Mouse (Mus musculus): Measurements from ENCODE around the gene Zfp385b. TPM values are rescaled to one million over a fixed set of nuclear protein-coding genes. Genes with fewer than 3 reads are reported as not detected.

The Zfp385b gene
- polyA plus RNA-seq, 1 experiment from 2014 or later = 2.8 TPM

DNA sequence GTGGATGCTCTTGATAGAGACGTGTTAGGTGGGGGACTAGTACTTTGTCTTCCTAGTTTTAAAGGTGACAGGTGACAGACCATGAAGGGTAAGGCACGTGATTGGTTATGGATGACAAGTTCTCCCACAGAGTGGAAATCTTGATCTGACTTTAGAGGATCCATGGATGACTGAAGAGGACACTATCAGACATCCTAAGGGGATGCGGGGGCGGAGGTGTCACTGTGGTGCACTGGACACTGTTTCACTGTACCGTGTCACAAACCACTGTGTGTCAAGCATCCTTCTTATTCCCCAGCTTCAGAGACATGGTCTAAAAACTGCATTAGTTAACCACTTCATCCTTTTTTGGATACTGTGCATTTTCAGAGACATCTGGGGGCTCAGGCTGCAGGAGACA lies 440.1 kb downstream of the Zfp385b start:
- no peak overlapping the region for H3K4me3 ChIP-seq
- no peak overlapping the region for H3K4me2 ChIP-seq (replicated peaks)
- H3K36me3 ChIP-seq = no peaks in the 10 kb centered on the region
- no peak overlapping the region for H3K27ac ChIP-seq (replicated peaks)
- no peak overlapping the region for H3K9ac ChIP-seq (replicated peaks)
- ATAC-seq (ENCODE audit: low FRiP score, low read depth) = no peak
- no peaks in the 10 kb centered on the region for H3K9me3 ChIP-seq
- H3K4me1 ChIP-seq = no peaks in the 10 kb centered on the region
- WGBS = 85% methylated on average over 5 of the region's 5 CpGs
- H3K27me3 ChIP-seq = no peaks in the 10 kb centered on the region

GRCm38 (mm10) chr2:77376823-77377222 lies 442.6 kb downstream of the Zfp385b start:
- no peaks in the 10 kb centered on the region for H3K36me3 ChIP-seq
- H3K4me1 ChIP-seq = no peaks in the 10 kb centered on the region
- H3K27ac ChIP-seq (replicated peaks) = no peak overlapping the region
- H3K27me3 ChIP-seq = no peaks in the 10 kb centered on the region
- H3K4me2 ChIP-seq (replicated peaks) = no peak overlapping the region
- H3K4me3 ChIP-seq = no peak overlapping the region
- no peak overlapping the region for H3K9ac ChIP-seq (replicated peaks)
- H3K9me3 ChIP-seq = no peaks in the 10 kb centered on the region
- 86% methylated on average over 9 of the region's 9 CpGs for WGBS
- no peak for ATAC-seq (ENCODE audit: low FRiP score, low read depth)

DNA sequence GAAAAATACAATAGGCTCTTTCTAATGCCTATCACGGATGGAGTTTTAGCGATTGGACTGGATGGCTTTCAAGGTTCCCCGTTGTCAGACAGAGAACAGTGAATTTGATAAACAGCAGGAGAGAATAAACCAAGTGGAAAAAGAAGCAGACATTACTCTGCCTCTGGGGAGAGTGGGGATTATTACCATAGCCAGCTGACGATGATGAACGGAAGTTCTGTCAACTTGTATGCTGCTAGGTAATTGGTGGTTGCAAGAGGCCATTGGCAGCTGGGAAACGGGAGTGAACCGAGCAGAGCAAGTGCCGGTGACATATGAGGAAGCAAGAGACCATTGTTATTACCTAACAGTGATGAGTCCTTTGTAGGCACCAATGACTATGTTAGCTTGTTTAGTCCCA lies 444.3 kb downstream of the Zfp385b start:
- H3K36me3 ChIP-seq = no peaks in the 10 kb centered on the region
- H3K27me3 ChIP-seq = no peaks in the 10 kb centered on the region
- H3K4me1 ChIP-seq = no peaks in the 10 kb centered on the region
- no peak overlapping the region for H3K4me2 ChIP-seq (replicated peaks)
- no peaks in the 10 kb centered on the region for H3K9me3 ChIP-seq
- no peak overlapping the region for H3K9ac ChIP-seq (replicated peaks)
- ATAC-seq (ENCODE audit: low FRiP score, low read depth) = no peak
- H3K27ac ChIP-seq (replicated peaks) = no peak overlapping the region
- WGBS = 65% methylated on average over 8 of the region's 8 CpGs
- no peak overlapping the region for H3K4me3 ChIP-seq

DNA sequence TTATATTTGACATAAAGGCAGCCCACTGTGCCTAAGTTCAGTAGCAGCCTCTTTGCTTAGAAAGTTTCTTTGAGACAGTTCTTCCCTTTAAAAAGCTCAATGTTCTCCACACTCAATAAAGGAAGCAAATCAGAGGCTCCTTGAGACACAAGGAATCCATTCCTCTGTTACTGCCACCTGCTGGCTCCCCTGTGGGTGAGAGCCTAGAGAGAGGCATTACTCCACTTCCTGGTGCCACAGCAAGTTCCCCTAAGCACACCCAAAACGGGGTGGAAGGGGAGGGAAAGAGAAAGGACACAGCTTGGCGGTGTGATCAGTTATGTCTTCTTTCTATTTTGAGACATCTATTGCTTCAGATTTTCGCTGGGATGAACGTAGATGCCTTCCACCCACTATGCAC lies 450.3 kb downstream of the Zfp385b start:
- no peaks in the 10 kb centered on the region for H3K4me1 ChIP-seq
- WGBS = 61% methylated on average over 4 of the region's 4 CpGs
- H3K9me3 ChIP-seq = no peaks in the 10 kb centered on the region
- H3K9ac ChIP-seq (replicated peaks) = no peak overlapping the region
- no peak overlapping the region for H3K4me2 ChIP-seq (replicated peaks)
- no peaks in the 10 kb centered on the region for H3K27me3 ChIP-seq
- ATAC-seq (ENCODE audit: low FRiP score, low read depth) = no peak
- no peaks in the 10 kb centered on the region for H3K36me3 ChIP-seq
- no peak overlapping the region for H3K4me3 ChIP-seq
- no peak overlapping the region for H3K27ac ChIP-seq (replicated peaks)

Other genes with a start within 250 kb of the Zfp385b start
- gene Cwc22, start 126.7 kb upstream of the Zfp385b start, polyA plus RNA-seq (2016; fragmentation: Nextera tagmentation; extraction: Ambion mirVana) = 35.4 and 38.2 TPM in 2 replicates

Measured in midbrain, embryonic 12.5 days (tissue).